Mouse (Mus musculus) splenic B cell, adult 2 months (primary cell): ENCODE results near the gene Tbc1d10c.
A peak's percentile ranks its signal among the peaks of the same experiment; 100 is the strongest.

Experiments
- DNase-seq: peaks from one replicate; pipeline ENCODE4 v3.0.0-alpha.2; 2011; ENCODE audit warnings: low read depth, low spot score
- H3K27me3 ChIP-seq: 2 replicates; pipeline ENCODE4 v1.6.1; 2012; ENCODE audit warnings: mild to moderate bottlenecking, low read length, moderate library complexity, mixed read lengths; ENCODE audit not compliant: control insufficient read depth, poor library complexity, insufficient read depth, severe bottlenecking
- H3K36me3 ChIP-seq: 2 replicates; pipeline ENCODE4 v1.6.1; 2012; ENCODE audit warnings: mild to moderate bottlenecking, low read length, moderate library complexity, mixed read lengths; ENCODE audit not compliant: control insufficient read depth, poor library complexity, insufficient read depth, severe bottlenecking

The Tbc1d10c gene

GRCm38 (mm10) chr19:4166678-4167476, 24.2 kb downstream of the Tbc1d10c start:
- Histone ChIP-seq H3K36me3 (no peaks in the 10 kb centered on the region; the same call in 1 of the 2 replicates), H3K27me3 (no peaks in the 10 kb centered on the region)
- no peak for DNase-seq

GRCm38 (mm10) chr19:4164721-4165120, 26.4 kb downstream of the Tbc1d10c start:
- no peaks in the 10 kb centered on the region for H3K27me3 ChIP-seq
- DNase-seq: no peak
- no peaks in the 10 kb centered on the region; the same call in 1 of the 2 replicates for H3K36me3 ChIP-seq

- DNase-seq: no peak
- Histone ChIP-seq H3K27me3 (no peaks in the 10 kb centered on the region), H3K36me3 (no peaks in the 10 kb centered on the region; the same call in 1 of the 2 replicates)
These were observed 27.0 kb downstream of the Tbc1d10c start for GRCm38 (mm10) chr19:4164100-4164499.

- Histone ChIP-seq H3K27me3 (no peaks in the 10 kb centered on the region), H3K36me3 (no peaks in the 10 kb centered on the region; the same call in 1 of the 2 replicates)
- DNase-seq: no peak
These were observed 27.6 kb downstream of the Tbc1d10c start for GRCm38 (mm10) chr19:4163543-4163887.

GRCm38 (mm10) chr19:4162646-4163542, 28.2 kb downstream of the Tbc1d10c start, which contains the start of gene Rps6kb2:
TSS of gene Rps6kb2 (minus strand) at chr19:4163354.
- Histone ChIP-seq H3K36me3 (no peaks in the 10 kb centered on the region; the same call in 1 of the 2 replicates), H3K27me3 (no peaks in the 10 kb centered on the region)
- peak; percentile 96 for DNase-seq

- no peak for DNase-seq
- Histone ChIP-seq H3K36me3 (peaks cover 16% of the 10 kb centered on the region), H3K27me3 (no peaks in the 10 kb centered on the region)
These were observed 32.0 kb downstream of the Tbc1d10c start for GRCm38 (mm10) chr19:4159049-4159448.

GRCm38 (mm10) chr19:4156771-4157170, 34.3 kb downstream of the Tbc1d10c start:
- DNase-seq: no peak
- peaks cover 16% of the 10 kb centered on the region for H3K36me3 ChIP-seq

GRCm38 (mm10) chr19:4156073-4156579, 35.0 kb downstream of the Tbc1d10c start:
- no peak for DNase-seq
- Histone ChIP-seq H3K27me3 (no peaks in the 10 kb centered on the region), H3K36me3 (peaks cover 16% of the 10 kb centered on the region)

More at GRCm38 (mm10) chr19:4156771-4157170, 34.3 kb downstream of the Tbc1d10c start:
- H3K27me3 ChIP-seq: no peaks in the 10 kb centered on the region

- Histone ChIP-seq H3K27me3 (no peaks in the 10 kb centered on the region), H3K36me3 (peaks cover 18% of the 10 kb centered on the region)
- peak; percentile 76 for DNase-seq
These were observed 35.6 kb downstream of the Tbc1d10c start for GRCm38 (mm10) chr19:4155223-4156072.

GRCm38 (mm10) chr19:4154437-4155222, 36.5 kb downstream of the Tbc1d10c start:
- peaks cover 19% of the 10 kb centered on the region for H3K36me3 ChIP-seq
- peak; percentile 79 for DNase-seq
- H3K27me3 ChIP-seq: no peaks in the 10 kb centered on the region

- Histone ChIP-seq H3K36me3 (peaks cover 19% of the 10 kb centered on the region), H3K27me3 (no peaks in the 10 kb centered on the region)
- DNase-seq: no peak
These were observed 37.8 kb downstream of the Tbc1d10c start, which contains the start of gene Ptprcap for GRCm38 (mm10) chr19:4153232-4153654. TSS of gene Ptprcap (plus strand) at chr19:4153604.

GRCm38 (mm10) chr19:4152445-4153231, 38.4 kb downstream of the Tbc1d10c start:
- peaks cover 19% of the 10 kb centered on the region for H3K36me3 ChIP-seq
- no peak for DNase-seq
- H3K27me3 ChIP-seq: no peaks in the 10 kb centered on the region

- peaks cover 14% of the 10 kb centered on the region for H3K36me3 ChIP-seq
- H3K27me3 ChIP-seq: no peaks in the 10 kb centered on the region
- DNase-seq: no peak
These were observed 39.2 kb downstream of the Tbc1d10c start for GRCm38 (mm10) chr19:4151898-4152297.
